Mouse (Mus musculus): ENCODE data around the gene Scand1. TPM values are rescaled to one million over a fixed set of nuclear protein-coding genes. Genes with fewer than 3 reads are reported as not detected.
A peak's percentile ranks its signal among the peaks of the same experiment; 100 is the strongest.

Gene Scand1
- 100 to 1,000 TPM in 1 of 2 experiments, 10 to 100 TPM in 1; 96.9 to 106 TPM for total RNA-seq (2021)

GRCm38 (mm10) chr2:156312297-156312897 lies at the start of gene Scand1, which contains the start of gene Cnbd2:
Scand1 (minus strand) TSS chr2:156312704.
Cnbd2 (plus strand) TSS chr2:156312299.
- intact Hi-C loops (cut with DNase I): no loop called here
- DNase-seq: peak; percentile 83

- peak; percentile 73 for DNase-seq
- intact Hi-C loops (cut with DNase I): no loop called here
Observed at GRCm38 (mm10) chr2:156356031-156356430, 43.5 kb upstream of the Scand1 start.

GRCm38 (mm10) chr2:156353265-156353692 lies 40.8 kb upstream of the Scand1 start:
- DNase-seq: peak; percentile 9
- intact Hi-C loops (cut with DNase I): no loop called here

GRCm38 (mm10) chr2:156352413-156353165 lies 40.1 kb upstream of the Scand1 start:
- DNase-seq: no peak
- intact Hi-C loops (cut with DNase I): no loop called here

- peak; percentile 14 for DNase-seq
- intact Hi-C loops (cut with DNase I): no loop called here
Observed at GRCm38 (mm10) chr2:156351243-156351642, 38.7 kb upstream of the Scand1 start.

GRCm38 (mm10) chr2:156349286-156349848 lies 36.9 kb upstream of the Scand1 start:
- DNase-seq: peak; percentile 58
- intact Hi-C loops (cut with DNase I): no loop called here

GRCm38 (mm10) chr2:156348812-156349211 lies 36.3 kb upstream of the Scand1 start:
- no peak for DNase-seq
- intact Hi-C loops (cut with DNase I): no loop called here

GRCm38 (mm10) chr2:156344775-156345532 lies 32.5 kb upstream of the Scand1 start:
- peak; percentile 54 for DNase-seq
- intact Hi-C loops (cut with DNase I): no loop called here

GRCm38 (mm10) chr2:156340078-156340477 lies 27.6 kb upstream of the Scand1 start:
- intact Hi-C loops (cut with DNase I): no loop called here
- no peak for DNase-seq

GRCm38 (mm10) chr2:156331446-156331965 lies 19.0 kb upstream of the Scand1 start:
- intact Hi-C loops (cut with DNase I): no loop called here
- no peak for DNase-seq

GRCm38 (mm10) chr2:156330681-156331080 lies 18.2 kb upstream of the Scand1 start:
- intact Hi-C loops (cut with DNase I): no loop called here
- DNase-seq: no peak

GRCm38 (mm10) chr2:156324681-156325080 lies 12.2 kb upstream of the Scand1 start:
- DNase-seq: no peak
- intact Hi-C loops (cut with DNase I): no loop called here

- intact Hi-C loops (cut with DNase I): no loop called here
- DNase-seq: no peak
Observed at GRCm38 (mm10) chr2:156324116-156324588, 11.6 kb upstream of the Scand1 start.

GRCm38 (mm10) chr2:156321538-156321937 lies 9.0 kb upstream of the Scand1 start:
- intact Hi-C loops (cut with DNase I): no loop called here
- DNase-seq: no peak

GRCm38 (mm10) chr2:156318491-156318890 lies 6.0 kb upstream of the Scand1 start:
- DNase-seq: no peak
- intact Hi-C loops (cut with DNase I): no loop called here

- intact Hi-C loops (cut with DNase I): no loop called here
- DNase-seq: no peak
Observed at GRCm38 (mm10) chr2:156314811-156315210, 2.3 kb upstream of the Scand1 start.

- intact Hi-C loops (cut with DNase I): no loop called here
- DNase-seq: no peak
Observed at GRCm38 (mm10) chr2:156313153-156313552, 649 bp upstream of the Scand1 start.

GRCm38 (mm10) chr2:156311841-156312291 lies 638 bp downstream of the Scand1 start:
- peak; percentile 47 for DNase-seq
- intact Hi-C loops (cut with DNase I): no loop called here

GRCm38 (mm10) chr2:156311441-156311840 lies 1.1 kb downstream of the Scand1 start:
- intact Hi-C loops (cut with DNase I): no loop called here

GRCm38 (mm10) chr2:156310945-156311344 lies 1.6 kb downstream of the Scand1 start:
- intact Hi-C loops (cut with DNase I): no loop called here
- DNase-seq: no peak

More at GRCm38 (mm10) chr2:156311441-156311840, 1.1 kb downstream of the Scand1 start:
- DNase-seq: no peak

- intact Hi-C loops (cut with DNase I): no loop called here
- DNase-seq: no peak
Observed at GRCm38 (mm10) chr2:156310455-156310854, 2.0 kb downstream of the Scand1 start.
